Mouse (Mus musculus) heart, postnatal 0 days (tissue): ENCODE measurements around the gene Nkd1.
A peak's percentile ranks its signal among the peaks of the same experiment; 100 is the strongest.

Source experiments
- CTCF ChIP-seq: IDR thresholded peaks from 2 replicates; pipeline ENCODE4 v1.5.1; 2016; ENCODE audit warnings: antibody characterized with exemption, control low read depth, low read depth
- EP300 ChIP-seq: IDR thresholded peaks from 2 replicates; pipeline ENCODE4 v1.6.1; 2016; ENCODE audit warnings: antibody characterized with exemption, low read depth

DNA sequence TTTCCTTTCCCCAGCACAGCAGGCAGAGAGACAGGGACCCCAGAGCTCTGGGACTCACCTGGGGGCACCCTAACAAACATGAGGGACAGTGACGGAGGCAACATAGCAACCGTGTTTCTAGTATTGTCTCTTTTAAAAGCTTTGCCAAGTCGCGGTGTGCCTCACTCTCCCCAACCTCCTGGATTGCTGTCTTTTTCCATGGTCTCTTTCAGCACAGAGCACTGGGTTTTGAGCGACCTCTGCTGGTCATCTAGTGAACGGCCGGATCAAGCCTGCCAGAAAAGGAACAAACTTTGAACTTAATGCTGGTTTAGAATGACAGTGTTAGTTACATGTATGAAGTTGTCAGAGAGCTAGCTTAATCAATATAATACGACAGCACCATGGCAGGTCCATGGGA, 100.3 kb downstream of the Nkd1 start:
- TF ChIP-seq CTCF (peak; percentile 99), EP300 (no peak)
